Mouse (Mus musculus): Measurements from ENCODE around the gene Gm28038. TPM values are rescaled to one million over a fixed set of nuclear protein-coding genes. Genes with fewer than 3 reads are reported as not detected.
A peak's percentile ranks its signal among the peaks of the same experiment; 100 is the strongest.

Gm28038 gene
- total RNA-seq (2021): not detected
- long read RNA-seq, experiment 1: 0 reads
- long read RNA-seq, experiment 2: 0 reads

DNA sequence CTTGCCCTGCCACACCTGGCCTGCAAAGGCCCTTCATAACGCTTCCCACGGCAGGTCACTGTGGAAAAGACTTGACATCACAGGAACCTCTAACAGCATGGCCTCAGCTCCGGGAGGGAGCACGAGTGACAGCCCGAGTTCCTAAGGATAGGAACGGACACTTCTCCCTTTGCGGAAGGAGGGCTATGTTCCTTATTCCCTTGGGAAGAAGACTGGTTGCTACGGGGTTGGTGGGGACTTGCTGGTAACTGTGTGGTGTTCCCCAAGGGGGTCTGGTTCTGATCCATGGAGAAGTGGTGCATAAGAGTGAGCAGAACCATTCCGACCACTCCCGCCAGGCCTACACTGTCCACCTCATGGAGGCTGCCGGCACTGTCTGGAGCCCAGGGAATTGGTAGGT, at the start of gene Gm28038:
Gene Gm28038, plus strand, starts transcription at position 301 of the 400 bp plus-strand sequence.
- no peak for DNase-seq (ENCODE audit: low spot score in 2 of 2)

- no peak for DNase-seq (ENCODE audit: low spot score in 2 of 2)
These were observed 45.2 kb upstream of the Gm28038 start for GRCm38 (mm10) chr2:30235593-30235992.

DNA sequence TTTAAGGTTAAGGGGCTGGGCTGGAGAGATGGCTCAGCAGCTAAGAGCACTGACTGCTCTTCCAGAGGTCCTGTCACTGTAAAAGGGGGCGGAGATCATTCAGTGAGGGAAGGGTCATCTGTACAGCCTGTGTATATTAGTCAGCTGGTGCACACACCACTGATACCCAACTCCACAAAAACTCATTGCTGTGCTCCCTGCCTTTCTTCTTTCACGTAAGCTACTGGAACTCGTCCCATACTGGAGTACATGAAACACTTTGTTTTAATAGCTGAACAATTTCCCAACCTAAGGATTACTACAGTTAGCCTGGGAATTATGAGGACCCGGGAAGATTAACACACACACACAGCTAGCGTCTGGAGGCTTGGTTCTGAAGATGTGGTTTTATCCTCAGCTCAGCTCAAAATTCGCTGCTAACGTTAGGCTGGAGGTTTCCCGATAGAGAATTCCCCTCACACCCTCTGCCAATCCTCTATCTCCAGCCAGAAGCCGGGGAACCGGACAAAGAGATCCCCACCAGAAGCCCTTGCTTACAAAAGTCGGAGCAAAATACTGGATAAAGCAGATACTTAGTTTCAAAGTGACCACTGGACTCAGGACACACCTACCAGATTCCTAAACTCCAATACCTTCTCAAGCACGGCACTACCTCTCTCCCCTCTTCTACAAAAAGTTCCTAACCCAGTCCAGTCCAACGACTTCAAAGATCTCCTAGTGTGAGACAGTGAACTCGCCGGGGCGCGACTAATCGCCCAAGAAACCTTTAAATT, 44.2 kb upstream of the Gm28038 start:
- DNase-seq (ENCODE audit: low spot score in 2 of 2): no peak

GRCm38 (mm10) chr2:30237199-30237880, 43.5 kb upstream of the Gm28038 start, which contains the start of gene Lrrc8a:
TSS of gene Lrrc8a (plus strand) at chr2:30237715.
- peak; percentile 99 to 100 for DNase-seq (ENCODE audit: low spot score in 2 of 2)

DNA sequence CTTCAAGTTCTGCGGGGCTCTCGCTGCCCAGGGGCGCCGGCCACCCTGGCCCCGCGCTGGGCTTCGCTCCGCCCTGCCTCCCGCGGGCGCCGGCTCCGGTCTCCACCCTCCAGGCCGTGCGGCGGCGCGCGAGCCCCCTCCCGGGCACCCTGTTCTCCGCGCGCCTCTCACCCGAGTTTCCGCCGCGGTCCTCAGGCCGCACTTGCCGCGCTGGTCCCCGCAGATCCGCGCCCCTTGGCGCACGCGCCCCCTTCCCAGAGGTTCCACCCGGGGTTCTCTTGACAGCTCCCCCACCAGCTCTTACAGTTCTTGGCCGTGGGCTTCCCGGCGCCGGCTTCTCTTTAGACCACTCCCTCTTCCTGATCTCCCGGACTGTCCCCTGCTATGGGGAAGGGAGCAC, 43.0 kb upstream of the Gm28038 start:
- DNase-seq (ENCODE audit: low spot score in 2 of 2): peak; percentile 60 to 67

GRCm38 (mm10) chr2:30238906-30239465, 41.9 kb upstream of the Gm28038 start:
- no peak for DNase-seq (ENCODE audit: low spot score in 2 of 2)

- DNase-seq (ENCODE audit: low spot score in 2 of 2): no peak
These were observed 41.1 kb upstream of the Gm28038 start for GRCm38 (mm10) chr2:30239777-30240176.

DNA sequence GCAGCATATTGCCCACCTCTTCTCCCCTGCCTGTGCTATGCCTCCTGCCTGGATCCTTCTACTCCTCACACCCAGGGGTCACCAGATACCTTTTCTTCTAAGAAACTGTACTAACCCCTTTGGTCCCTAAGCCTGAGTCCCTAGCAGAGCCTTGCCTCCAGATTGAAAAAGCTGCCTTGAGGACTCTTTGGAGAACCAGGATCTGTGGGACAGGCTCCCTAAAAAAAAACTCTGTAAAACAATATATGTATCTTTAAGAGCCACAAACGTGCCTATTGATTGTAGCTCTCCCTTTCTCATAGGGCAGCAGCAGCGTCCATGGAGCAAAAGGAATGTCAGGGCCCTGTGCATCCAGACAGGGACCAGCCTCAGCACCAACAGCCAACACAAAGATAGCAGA, 40.6 kb upstream of the Gm28038 start, which contains the start of gene Gm28035:
Gene Gm28035, plus strand, starts transcription at position 301 of the 400 bp plus-strand sequence.
- DNase-seq (ENCODE audit: low spot score in 2 of 2): no peak

- no peak for DNase-seq (ENCODE audit: low spot score in 2 of 2)
These were observed 38.3 kb upstream of the Gm28038 start for GRCm38 (mm10) chr2:30242509-30242908.

DNA sequence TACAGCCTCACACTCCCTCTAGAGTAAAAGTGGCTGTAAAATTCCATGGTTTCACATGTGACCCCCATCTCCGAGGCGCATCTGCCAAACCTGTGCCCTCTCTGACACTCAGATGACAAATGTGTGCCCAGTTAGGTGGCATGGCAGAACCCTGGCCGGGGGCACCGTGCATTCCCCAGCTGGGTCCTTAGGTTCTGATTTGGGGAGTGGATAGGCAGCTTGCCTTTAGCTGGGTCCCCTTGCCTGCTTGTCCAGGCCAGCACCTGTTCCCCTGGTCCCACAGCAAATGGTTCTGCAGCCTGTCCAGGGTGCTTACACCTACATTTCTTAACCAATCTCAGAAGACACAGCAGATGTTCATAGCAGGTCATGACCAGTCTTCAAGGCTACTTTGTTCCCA, 37.5 kb upstream of the Gm28038 start:
- no peak for DNase-seq (ENCODE audit: low spot score in 2 of 2)

DNA sequence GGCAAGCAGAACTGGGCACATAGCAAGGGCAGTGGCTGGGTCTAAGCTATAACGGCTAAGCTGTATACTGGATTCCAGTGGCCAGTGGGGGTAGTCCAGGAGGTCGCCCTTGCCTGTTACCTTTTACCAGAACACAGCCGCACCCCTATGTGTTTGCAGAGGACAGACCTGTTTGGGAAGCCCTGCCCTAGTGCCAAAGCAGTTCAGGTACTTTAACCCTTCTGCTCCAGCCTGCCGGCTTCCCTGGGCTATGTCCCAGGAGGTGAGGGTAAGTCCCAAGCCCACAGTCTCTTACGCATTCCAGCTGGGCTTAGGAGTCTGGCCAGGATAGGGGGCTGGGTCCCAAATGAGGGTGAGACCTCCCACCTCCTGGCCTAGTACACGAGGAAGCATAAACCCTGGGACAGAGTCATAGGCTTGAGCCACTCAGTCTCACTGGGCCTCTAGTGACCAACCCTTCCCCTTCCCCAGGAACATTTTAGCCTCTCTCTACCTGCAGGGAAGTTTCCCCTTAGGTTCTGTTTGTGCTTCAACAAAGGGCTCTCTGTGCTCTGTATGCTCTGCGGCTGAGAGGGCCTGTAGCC, 36.2 kb upstream of the Gm28038 start:
- no peak for DNase-seq (ENCODE audit: low spot score in 2 of 2)

GRCm38 (mm10) chr2:30247036-30247435, 33.8 kb upstream of the Gm28038 start:
- DNase-seq (ENCODE audit: low spot score in 2 of 2): no peak

GRCm38 (mm10) chr2:30247681-30248080, 33.2 kb upstream of the Gm28038 start:
- DNase-seq (ENCODE audit: low spot score in 2 of 2): no peak

GRCm38 (mm10) chr2:30249182-30249581, 31.7 kb upstream of the Gm28038 start:
- no peak for DNase-seq (ENCODE audit: low spot score in 2 of 2)

DNA sequence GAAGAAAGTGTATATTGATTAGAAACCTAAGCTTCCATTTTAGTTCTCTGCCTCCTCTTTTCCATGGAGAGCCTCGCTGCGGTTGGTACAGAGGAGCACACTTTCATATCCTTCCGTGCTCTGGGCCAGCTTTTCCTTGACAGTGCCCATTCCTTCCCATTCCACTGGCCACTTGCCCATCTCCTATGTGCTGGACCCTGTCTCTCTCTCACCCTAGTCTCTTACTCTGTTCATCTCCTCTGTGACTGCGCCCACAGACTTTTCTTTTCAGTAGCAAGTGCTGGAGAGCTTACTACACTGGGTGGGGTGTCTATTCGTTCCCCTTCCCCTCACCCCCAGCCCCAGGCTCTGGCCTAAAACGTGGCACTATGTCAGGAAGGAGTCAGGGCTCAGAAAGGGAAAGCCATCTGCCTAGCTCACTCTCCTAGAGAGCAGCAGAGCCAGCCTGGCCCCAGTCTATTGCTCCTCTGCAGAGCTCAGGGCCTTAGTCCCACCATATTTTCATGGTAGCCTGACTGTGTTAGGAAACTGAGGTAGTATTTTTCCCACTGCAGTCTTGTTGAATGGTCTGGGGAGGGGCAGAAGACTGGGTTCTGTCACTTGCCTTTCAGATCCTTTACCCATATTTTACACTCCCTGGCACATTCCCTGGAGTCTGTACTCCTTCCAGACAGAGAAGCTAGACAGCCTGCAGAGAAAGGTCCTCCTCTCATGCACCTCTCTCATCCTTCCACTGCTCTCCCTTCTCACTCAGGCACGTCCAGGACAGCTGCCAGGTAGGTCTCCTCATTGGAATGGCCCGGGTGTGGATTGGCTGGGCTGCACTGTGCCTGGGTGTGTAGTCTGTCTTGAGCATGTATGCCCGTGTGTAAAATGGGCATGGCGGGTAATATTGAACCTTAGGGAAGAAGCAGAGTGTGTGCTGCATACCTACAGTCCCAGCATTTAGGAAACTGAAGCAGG, 30.4 kb upstream of the Gm28038 start:
- DNase-seq (ENCODE audit: low spot score in 2 of 2): no peak

GRCm38 (mm10) chr2:30251417-30252104, 29.3 kb upstream of the Gm28038 start:
- no peak for DNase-seq (ENCODE audit: low spot score in 2 of 2)

DNA sequence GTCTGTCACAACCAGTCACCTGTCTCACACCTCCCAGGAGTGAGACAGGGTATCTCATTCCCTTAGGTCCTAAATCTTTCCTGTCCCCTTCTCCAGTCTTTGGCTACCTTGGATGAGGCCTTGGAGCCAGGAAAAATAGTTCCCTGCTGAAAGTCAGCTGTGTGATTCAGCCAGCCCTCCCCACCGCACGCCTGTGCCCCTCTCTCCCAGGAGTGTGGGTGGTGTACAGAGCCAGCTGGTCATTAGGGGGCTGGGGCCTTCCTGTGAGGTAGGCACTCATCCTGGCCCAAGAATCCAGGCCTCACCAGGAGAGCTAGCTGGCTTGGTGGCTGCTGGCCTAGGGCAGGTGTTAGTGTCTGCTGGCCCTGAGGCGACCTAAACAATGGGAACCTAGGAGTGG, 28.3 kb upstream of the Gm28038 start:
- DNase-seq (ENCODE audit: low spot score in 2 of 2): no peak

- DNase-seq (ENCODE audit: low spot score in 2 of 2): no peak
These were observed 27.0 kb upstream of the Gm28038 start for GRCm38 (mm10) chr2:30253809-30254208.

DNA sequence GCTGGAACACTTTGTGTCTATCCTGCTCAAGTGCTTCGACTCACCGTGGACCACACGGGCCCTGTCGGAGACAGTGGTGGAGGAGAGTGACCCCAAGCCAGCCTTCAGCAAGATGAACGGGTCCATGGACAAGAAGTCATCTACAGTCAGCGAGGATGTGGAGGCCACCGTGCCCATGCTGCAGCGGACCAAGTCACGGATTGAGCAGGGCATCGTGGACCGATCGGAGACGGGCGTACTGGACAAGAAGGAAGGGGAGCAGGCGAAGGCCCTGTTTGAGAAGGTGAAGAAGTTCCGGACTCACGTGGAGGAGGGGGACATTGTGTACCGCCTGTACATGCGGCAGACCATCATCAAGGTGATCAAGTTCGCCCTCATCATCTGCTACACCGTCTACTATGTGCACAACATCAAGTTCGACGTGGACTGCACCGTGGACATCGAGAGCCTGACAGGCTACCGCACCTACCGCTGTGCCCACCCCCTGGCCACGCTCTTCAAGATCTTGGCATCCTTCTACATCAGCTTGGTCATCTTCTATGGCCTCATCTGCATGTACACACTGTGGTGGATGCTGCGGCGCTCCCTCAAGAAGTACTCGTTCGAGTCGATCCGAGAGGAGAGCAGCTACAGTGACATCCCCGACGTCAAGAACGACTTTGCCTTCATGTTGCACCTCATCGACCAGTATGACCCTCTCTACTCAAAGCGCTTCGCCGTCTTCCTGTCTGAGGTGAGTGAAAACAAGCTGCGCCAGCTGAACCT, 25.0 kb upstream of the Gm28038 start:
- no peak for DNase-seq (ENCODE audit: low spot score in 2 of 2)

Data from layer of hippocampus, postnatal 14 days (tissue).